Comparison of ENCODE assay signal across 8 mouse cellular contexts in the genomic region with DNA sequence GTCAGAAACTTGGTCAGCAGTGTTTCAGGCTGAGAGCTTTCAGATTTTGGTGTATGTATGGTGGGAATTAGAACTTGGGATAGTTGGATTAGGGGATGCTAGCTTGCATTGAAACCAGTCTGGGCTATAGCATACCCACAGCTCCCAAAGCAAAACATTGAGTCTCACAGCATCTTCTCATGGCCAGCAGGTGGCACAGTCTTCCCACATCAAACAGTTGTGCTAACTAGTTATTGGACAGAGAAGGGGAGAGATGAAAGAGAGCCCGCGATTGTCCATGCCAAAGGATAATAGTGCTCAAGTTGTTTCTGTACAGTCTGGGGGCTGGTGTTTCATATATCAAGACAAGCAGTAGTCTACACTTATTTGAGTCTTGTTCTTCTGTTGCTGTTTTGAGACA. TPM values are rescaled to one million over a fixed set of nuclear protein-coding genes. Genes with fewer than 3 reads are reported as not detected.
DNase-seq lines count a peak whose midpoint lies in the region; ATAC-seq and TF ChIP-seq lines count a peak whose summit lies in the region.

No protein-coding gene starts in this region.

- no peak for TF ChIP-seq POLR2A in testis, adult 2 months (IDR thresholded peaks at IDR 0.05; ENCODE audit: control insufficient read depth, low read depth, low read length)
- no peak for TF ChIP-seq POLR2A in thymus, adult 2 months (IDR thresholded peaks at IDR 0.05; ENCODE audit: control insufficient read depth, extremely low read depth, insufficient read depth, low read length, poor library complexity)

- no peak overlapping the region for H3K9ac ChIP-seq in forebrain, embryonic 12.5 days
- H3K9ac ChIP-seq in embryonic facial prominence, embryonic 11.5 days (replicated peaks; ENCODE audit: low read length): no peak overlapping the region

- H3K27me3 ChIP-seq in forebrain, embryonic 10.5 days (ENCODE audit: poor library complexity, severe bottlenecking): no peaks in the 10 kb centered on the region
- no peaks in the 10 kb centered on the region for H3K27me3 ChIP-seq in forebrain, embryonic 12.5 days
- no peaks in the 10 kb centered on the region for H3K27me3 ChIP-seq in testis, adult 2 months (ENCODE audit: control insufficient read depth, insufficient read depth, low read length)
- no peaks in the 10 kb centered on the region for H3K27me3 ChIP-seq in embryonic facial prominence, embryonic 11.5 days (ENCODE audit: control insufficient read depth, insufficient read depth, low read length)
- H3K27me3 ChIP-seq in thymus, adult 2 months (ENCODE audit: control insufficient read depth, insufficient read depth, low read length): no peaks in the 10 kb centered on the region

- H3K4me1 ChIP-seq in forebrain, embryonic 10.5 days: peaks cover 13% of the 10 kb centered on the region
- peaks cover 12% of the 10 kb centered on the region for H3K4me1 ChIP-seq in forebrain, embryonic 12.5 days
- H3K4me1 ChIP-seq in testis, adult 2 months (ENCODE audit: control insufficient read depth, insufficient read depth, low read length): peaks cover 2% of the 10 kb centered on the region; the same call in 1 of the 2 replicates
- H3K4me1 ChIP-seq in embryonic facial prominence, embryonic 11.5 days (ENCODE audit: control insufficient read depth, insufficient read depth, low read length): no peaks in the 10 kb centered on the region
- H3K4me1 ChIP-seq in thymus, adult 2 months (replicated peaks; ENCODE audit: control insufficient read depth, insufficient read depth, low read length): peaks cover 3% of the 10 kb centered on the region

- peak; percentile 34 for DNase-seq in forebrain, embryonic 10.5 days (ENCODE audit: extremely low spot score, low spot score)
- DNase-seq in testis, postnatal 10 days (ENCODE audit: low spot score): no peak
- peak; percentile 66 for DNase-seq in embryonic facial prominence, embryonic 11.5 days (ENCODE audit: low spot score)
- peak; percentile 75 for DNase-seq in kidney, postnatal 10 days
- peak; percentile 78 for DNase-seq in lung, postnatal 36 days
- DNase-seq in thymus, adult 2 months: peak; percentile 58

- WGBS in forebrain, embryonic 10.5 days: 66% methylated on average over 2 of the region's 2 CpGs
- 48% methylated on average over 2 of the region's 2 CpGs for WGBS in forebrain, embryonic 12.5 days
- 58% methylated on average over 2 of the region's 2 CpGs for WGBS in embryonic facial prominence, embryonic 11.5 days
- WGBS in thymus, adult 2 months: 15% methylated on average over 2 of the region's 2 CpGs

- no peak overlapping the region for H3K4me2 ChIP-seq in forebrain, embryonic 12.5 days
- H3K4me2 ChIP-seq in embryonic facial prominence, embryonic 11.5 days (ENCODE audit: low read depth, low read length): no peak overlapping the region

- ATAC-seq in forebrain, embryonic 12.5 days (ENCODE audit: low FRiP score): no peak; the same call in 1 of the 2 replicates
- ATAC-seq in embryonic facial prominence, embryonic 11.5 days (replicated peaks; ENCODE audit: insufficient number of reproducible peaks, low FRiP score, low TSS enrichment, low read depth): no peak

- H3K36me3 ChIP-seq in forebrain, embryonic 10.5 days (replicated peaks): peaks cover 30% of the 10 kb centered on the region
- H3K36me3 ChIP-seq in forebrain, embryonic 12.5 days (replicated peaks): 0 out of 2 replicates have a peak, but pooled peaks cover 6% of the 10 kb centered on the region
- no peaks in the 10 kb centered on the region; the same call in 1 of the 2 replicates for H3K36me3 ChIP-seq in testis, adult 2 months (ENCODE audit: control insufficient read depth, insufficient read depth, low read length)
- no peaks in the 10 kb centered on the region for H3K36me3 ChIP-seq in embryonic facial prominence, embryonic 11.5 days (replicated peaks; ENCODE audit: control insufficient read depth, insufficient read depth, low read depth, low read length)
- H3K36me3 ChIP-seq in thymus, adult 2 months (ENCODE audit: control insufficient read depth, insufficient read depth, low read length): peaks cover 8% of the 10 kb centered on the region; the same call in 1 of the 2 replicates

- H3K4me3 ChIP-seq in forebrain, embryonic 10.5 days: no peak overlapping the region
- H3K4me3 ChIP-seq in forebrain, embryonic 12.5 days (replicated peaks): no peak overlapping the region
- H3K4me3 ChIP-seq in testis, adult 2 months (ENCODE audit: control insufficient read depth, low read depth, low read length): no peak overlapping the region
- no peak overlapping the region for H3K4me3 ChIP-seq in embryonic facial prominence, embryonic 11.5 days (ENCODE audit: low read depth, low read length)
- no peak overlapping the region for H3K4me3 ChIP-seq in thymus, adult 2 months (ENCODE audit: control insufficient read depth, insufficient read depth, low read length)

- H3K27ac ChIP-seq in forebrain, embryonic 10.5 days: no peak overlapping the region
- H3K27ac ChIP-seq in forebrain, embryonic 12.5 days: no peak overlapping the region
- no peak overlapping the region for H3K27ac ChIP-seq in testis, adult 2 months (ENCODE audit: control insufficient read depth, insufficient read depth, low read depth, low read length)
- H3K27ac ChIP-seq in embryonic facial prominence, embryonic 11.5 days (replicated peaks; ENCODE audit: low read depth, low read length): no peak overlapping the region
- H3K27ac ChIP-seq in thymus, adult 2 months (ENCODE audit: control insufficient read depth, insufficient read depth, low read length): no peak overlapping the region

- H3K9me3 ChIP-seq in forebrain, embryonic 10.5 days: no peaks in the 10 kb centered on the region
- no peaks in the 10 kb centered on the region for H3K9me3 ChIP-seq in forebrain, embryonic 12.5 days
- H3K9me3 ChIP-seq in embryonic facial prominence, embryonic 11.5 days (replicated peaks; ENCODE audit: control insufficient read depth, low read length): no peaks in the 10 kb centered on the region

- peak; percentile 16; the same call in 1 of the 2 replicates for TF ChIP-seq CTCF in testis, adult 2 months (IDR thresholded peaks at IDR 0.05; ENCODE audit: control insufficient read depth, insufficient read depth, insufficient replicate concordance, low read depth, low read length)
- no peak for TF ChIP-seq CTCF in thymus, adult 2 months (IDR thresholded peaks at IDR 0.05; ENCODE audit: borderline replicate concordance, control insufficient read depth, extremely low read depth, insufficient read depth, low read length, poor library complexity)

RNA-seq across cellular contexts. Expression of gene Osbpl11, which starts 8.8 kb away (rescaled TPM):
- polyA plus RNA-seq in forebrain, embryonic 10.5 days (2016; fragmentation: Nextera tagmentation; extraction: Ambion mirVana): 17.7 and 19.0 TPM in 2 replicates
- 24.1 and 27.8 TPM in 2 replicates for polyA plus RNA-seq in forebrain, embryonic 12.5 days (2016; fragmentation: Nextera tagmentation; extraction: Ambion mirVana)
- polyA plus RNA-seq in testis, adult 2 months (2012; rRNA removed): 9.7 and 10.8 TPM in 2 replicates
- polyA plus RNA-seq in embryonic facial prominence, embryonic 11.5 days (2014; fragmentation: Nextera tagmentation; extraction: Ambion mirVana): 22.6 and 23.8 TPM in 2 replicates
- 26.5 and 28.8 TPM in 2 replicates for polyA plus RNA-seq in thymus, adult 2 months (2012; rRNA removed)

RNA-seq across cellular contexts. Expression of gene Snx4, which starts 57.6 kb away (rescaled TPM):
- polyA plus RNA-seq in forebrain, embryonic 10.5 days (2016; fragmentation: Nextera tagmentation; extraction: Ambion mirVana): 69.9 and 72.5 TPM in 2 replicates
- 71.7 and 74.9 TPM in 2 replicates for polyA plus RNA-seq in forebrain, embryonic 12.5 days (2016; fragmentation: Nextera tagmentation; extraction: Ambion mirVana)
- polyA plus RNA-seq in testis, adult 2 months (2012; rRNA removed): 7.6 and 10.6 TPM in 2 replicates
- 86.5 and 88.7 TPM in 2 replicates for polyA plus RNA-seq in embryonic facial prominence, embryonic 11.5 days (2014; fragmentation: Nextera tagmentation; extraction: Ambion mirVana)
- polyA plus RNA-seq in thymus, adult 2 months (2012; rRNA removed): 16.3 and 17.3 TPM in 2 replicates
